Mouse (Mus musculus) heart, adult 2 months (tissue): ENCODE results near the gene Adamtsl1.

Experiments
- CTCF ChIP-seq: fragments of 200-600 bp; IDR thresholded peaks from 2 replicates; pipeline ENCODE4 v1.8.1; 2022; ENCODE audit warnings: antibody characterized with exemption, mild to moderate bottlenecking, moderate library complexity
- POLR2A ChIP-seq: fragments of 200-500 bp; IDR thresholded peaks from 2 replicates; pipeline ENCODE4 v1.6.1; 2011; ENCODE audit warnings: mild to moderate bottlenecking, low read depth, low read length, control low read depth; ENCODE audit not compliant: insufficient read depth

DNA sequence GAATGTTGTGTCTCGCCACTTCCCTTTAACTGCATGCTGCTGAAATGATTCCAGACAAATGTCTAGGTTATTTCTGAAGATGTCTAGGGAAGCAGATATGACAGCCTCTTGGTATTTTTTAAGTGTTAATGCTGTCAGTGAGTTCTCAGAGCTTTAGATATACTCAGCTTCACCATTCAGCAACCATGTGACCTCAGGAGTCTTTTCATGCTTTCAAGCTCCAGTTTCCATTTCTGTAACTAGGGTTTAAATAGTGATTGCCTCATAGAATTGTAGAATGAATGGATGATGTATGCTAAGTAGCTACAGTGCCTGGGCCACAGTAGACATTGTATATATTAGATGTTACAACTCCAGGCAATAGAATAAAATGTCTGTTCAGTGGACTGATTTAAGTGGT is 772.6 kb downstream of the Adamtsl1 start:
- TF ChIP-seq POLR2A (no peak), CTCF (no peak)
